Comparison of ENCODE assay signal across 10 mouse cellular contexts in genomic region chr5:76118441-76118840, GRCm38 (mm10). TPM values are rescaled to one million over a fixed set of nuclear protein-coding genes. Genes with fewer than 3 reads are reported as not detected.
DNase-seq lines count a peak whose midpoint lies in the region; ATAC-seq and TF ChIP-seq lines count a peak whose summit lies in the region.
"Had no signal": no experiment of that assay in that cellular context is flagged by ENCODE, and none has a peak within 500 bp of the region (broad histone marks: within the 10 kb centered on the region; RNA-seq: fewer than 3 reads in every experiment).

No protein-coding gene starts in this region.

- peak; percentile 70 for TF ChIP-seq CTCF in Patski (IDR thresholded peaks at IDR 0.05)

- in situ Hi-C loops in Patski (cut with MboI; ENCODE audit: low pct_unique_long_range_greater_than_20kb): loop anchor here (10.0 kb wide), 1 partner anchor 914 kb away; no protein-coding TSS in a partner anchor

- H3K4me1 ChIP-seq in kidney, embryonic 14.5 days (ENCODE audit: control insufficient read depth, insufficient read depth, low read length): no peaks in the 10 kb centered on the region
- H3K4me1 ChIP-seq in neural tube, embryonic 11.5 days (ENCODE audit: control insufficient read depth, insufficient read depth, low read length): no peaks in the 10 kb centered on the region
- H3K4me1 ChIP-seq: neural tube, embryonic 12.5 days had no signal

- DNase-seq in kidney, adult 9 months: peak; percentile 66
- DNase-seq in Patski (ENCODE audit: low read depth, low spot score): no peak
- peak; percentile 62 to 79 for DNase-seq in cerebellum, postnatal 25 days
- DNase-seq in heart, adult 9 months (ENCODE audit: low spot score in 2 of 2): peak; percentile 36 to 74
- peak; percentile 34 for DNase-seq in left cerebral cortex, adult 11 months (ENCODE audit: low spot score)
- peak; percentile 65 for DNase-seq in neural tube, embryonic 11.5 days (ENCODE audit: low spot score)
- DNase-seq in urinary bladder, postnatal 4 days (ENCODE audit: low spot score in 2 of 2): peak; percentile 31 to 80

- no peak overlapping the region for H3K4me3 ChIP-seq in kidney, embryonic 14.5 days (ENCODE audit: low read length)
- H3K4me3 ChIP-seq in neural tube, embryonic 11.5 days (ENCODE audit: low read depth, low read length): no peak overlapping the region
- H3K4me3 ChIP-seq: erythroblast, embryonic 14.5 days; neural tube, embryonic 12.5 days had no signal

- peaks cover 10% of the 10 kb centered on the region; the same call in 1 of the 2 replicates for H3K9me3 ChIP-seq in kidney, embryonic 14.5 days (ENCODE audit: control insufficient read depth, low read length)
- H3K9me3 ChIP-seq in neural tube, embryonic 11.5 days (ENCODE audit: control insufficient read depth, low read length): no peaks in the 10 kb centered on the region
- H3K9me3 ChIP-seq: neural tube, embryonic 12.5 days had no signal

- WGBS in kidney, embryonic 14.5 days: 28% methylated on average over 7 of the region's 7 CpGs
- WGBS in neural tube, embryonic 11.5 days: 32% methylated on average over 7 of the region's 7 CpGs

- H3K36me3 ChIP-seq in kidney, embryonic 14.5 days (ENCODE audit: control insufficient read depth, insufficient read depth, low read length): no peaks in the 10 kb centered on the region
- no peaks in the 10 kb centered on the region for H3K36me3 ChIP-seq in neural tube, embryonic 11.5 days (ENCODE audit: control insufficient read depth, insufficient read depth, low read length)
- H3K36me3 ChIP-seq: neural tube, embryonic 12.5 days had no signal

- no peak for ATAC-seq in kidney, embryonic 14.5 days (ENCODE audit: low FRiP score, low TSS enrichment)
- peak; percentile 54 for ATAC-seq in Patski
- no peak for ATAC-seq in neural tube, embryonic 11.5 days (ENCODE audit: insufficient read depth, low FRiP score, low TSS enrichment)

- no peak overlapping the region for H3K4me2 ChIP-seq in kidney, embryonic 14.5 days (replicated peaks; ENCODE audit: low read depth, low read length)
- no peak overlapping the region for H3K4me2 ChIP-seq in neural tube, embryonic 11.5 days (ENCODE audit: low read depth)
- H3K4me2 ChIP-seq: neural tube, embryonic 12.5 days had no signal

- POLR2A ChIA-PET in Patski (lab: Charles Lee): no interaction called here

- no peaks in the 10 kb centered on the region for H3K27me3 ChIP-seq in kidney, embryonic 14.5 days (ENCODE audit: control insufficient read depth, insufficient read depth, low read length)
- H3K27me3 ChIP-seq in Patski: no peaks in the 10 kb centered on the region
- no peaks in the 10 kb centered on the region for H3K27me3 ChIP-seq in neural tube, embryonic 11.5 days (ENCODE audit: control insufficient read depth, insufficient read depth, low read length)
- H3K27me3 ChIP-seq: neural tube, embryonic 12.5 days had no signal

- no peak overlapping the region for H3K9ac ChIP-seq in kidney, embryonic 14.5 days (ENCODE audit: low read depth, low read length)
- no peak overlapping the region for H3K9ac ChIP-seq in neural tube, embryonic 11.5 days (ENCODE audit: low read length)
- H3K9ac ChIP-seq: neural tube, embryonic 12.5 days had no signal

- no peak overlapping the region for H3K27ac ChIP-seq in kidney, embryonic 14.5 days (ENCODE audit: low read depth, low read length)
- no peak overlapping the region for H3K27ac ChIP-seq in neural tube, embryonic 11.5 days (ENCODE audit: low read depth, low read length)
- H3K27ac ChIP-seq: neural tube, embryonic 12.5 days had no signal

- CTCF ChIA-PET in Patski (lab: Charles Lee): interaction anchor here (1.1 kb wide), 2 partner anchors 256 to 282 kb away, joined by 3 read pairs; no protein-coding TSS in a partner anchor

RNA-seq across cellular contexts. Expression of gene Srd5a3, which starts 21.6 kb away (rescaled TPM):
- polyA plus RNA-seq in kidney, embryonic 14.5 days (2014; fragmentation: Nextera tagmentation; extraction: Ambion mirVana): 26.0 and 35.3 TPM in 2 replicates
- polyA plus RNA-seq in Patski (2021): 32.1 TPM
- 17.7 and 19.8 TPM in 2 replicates for polyA plus RNA-seq in neural tube, embryonic 11.5 days (2014; fragmentation: Nextera tagmentation; extraction: Ambion mirVana)
